Mouse (Mus musculus) myocyte (in vitro differentiated cells): ENCODE measurements at regions not wholly inside any gene's neighbourhood (a gene's known extent, or its start where the extent isn't known, plus 50 kb on each side); places are given as distances from the start of the nearest gene placed in this dataset.

Source experiments
- CEBPB ChIP-seq: IDR thresholded peaks from 2 replicates; pipeline ENCODE4 v1.6.1; 2011; ENCODE audit warnings: mild to moderate bottlenecking, moderate library complexity; ENCODE audit not compliant: poor library complexity, insufficient read depth, severe bottlenecking
- E2F4 ChIP-seq: IDR thresholded peaks from one replicate; pipeline ENCODE4 v1.6.1; 2011; ENCODE audit warnings: mild to moderate bottlenecking, control low read depth, moderate library complexity; ENCODE audit not compliant: insufficient read depth
- MAX ChIP-seq: IDR thresholded peaks from one replicate; pipeline ENCODE4 v1.6.1; 2011; ENCODE audit warnings: low read depth, mild to moderate bottlenecking, control low read depth
- MYOG ChIP-seq, 3 experiments: IDR thresholded peaks; one replicate each; pipeline ENCODE4 v1.6.1; 2011; ENCODE audit warnings: control low read depth in 2 of 3, low read depth in 2 of 3, mild to moderate bottlenecking in 2 of 3; ENCODE audit not compliant: insufficient read length in 2 of 3, control insufficient read depth in 1 of 3, insufficient read depth in 1 of 3
- POLR2A ChIP-seq: IDR thresholded peaks from one replicate; pipeline ENCODE4 v1.6.1; 2011; ENCODE audit warnings: low read depth, mild to moderate bottlenecking, control low read depth, moderate library complexity; ENCODE audit not compliant: insufficient read length
- POLR2AphosphoS2 ChIP-seq: IDR thresholded peaks from one replicate; pipeline ENCODE4 v1.6.1; 2011; ENCODE audit warnings: low read depth, control low read depth; ENCODE audit not compliant: insufficient read length
- REST ChIP-seq: IDR thresholded peaks from one replicate; pipeline ENCODE4 v1.6.1; 2011; ENCODE audit warnings: mild to moderate bottlenecking, control low read depth, moderate library complexity; ENCODE audit not compliant: insufficient read depth, insufficient read length
- USF1 ChIP-seq: IDR thresholded peaks from one replicate; pipeline ENCODE4 v1.6.1; 2011; ENCODE audit warnings: low read depth, mild to moderate bottlenecking, control low read depth, moderate library complexity

DNA sequence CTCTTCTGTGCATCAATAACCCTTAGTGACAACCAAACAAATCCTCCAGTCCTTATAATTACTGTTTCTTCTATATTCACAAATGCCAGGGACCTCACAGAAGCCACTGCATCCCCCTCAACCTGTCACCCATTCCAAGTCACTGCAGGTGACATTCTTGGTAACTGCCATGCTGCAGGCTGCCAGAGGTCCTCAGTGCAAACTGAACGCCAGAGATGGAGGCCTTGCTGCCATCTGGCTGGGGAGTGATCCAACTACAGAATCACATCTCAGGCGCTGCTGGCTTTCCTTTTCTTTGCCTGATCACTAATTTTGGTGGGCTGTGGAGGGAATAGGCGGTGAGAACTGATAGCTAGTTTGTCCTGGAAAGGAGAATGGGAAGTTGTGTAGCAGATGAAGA lies 155.4 kb downstream of the Nup35 start:
- no peak for TF ChIP-seq REST
- TF ChIP-seq USF1 = no peak
- no peak for TF ChIP-seq MAX
- no peak for TF ChIP-seq MYOG (IDR thresholded peaks at IDR 0.05; ENCODE audit: control insufficient read depth in 1 of 3, insufficient read depth in 1 of 3, insufficient read length in 2 of 3, low read depth in 2 of 3)
- TF ChIP-seq POLR2A = no peak
- no peak for TF ChIP-seq POLR2AphosphoS2
- no peak for TF ChIP-seq CEBPB
- TF ChIP-seq E2F4 = no peak
